Mouse (Mus musculus) liver, adult 2 months (tissue): ENCODE measurements around the gene Xlr3b. TPM values are rescaled to one million over a fixed set of nuclear protein-coding genes. Genes with fewer than 3 reads are reported as not detected.
"Not testable (repeated sequence)": the region's sequence is repeated elsewhere in the genome, so short reads cannot be mapped to it uniquely, and the experiment has no call there.

ENCODE experiments used
- DNase-seq: peaks from one replicate; pipeline ENCODE4 v3.0.0-alpha.2; 2011; ENCODE audit warnings: low read depth, low spot score; ENCODE audit errors: extremely low read depth
- H3K27ac ChIP-seq: fragments of 200-500 bp; replicated peaks from 2 replicates; pipeline ENCODE4 v1.5.1; 2012; ENCODE audit warnings: low read depth, mild to moderate bottlenecking, control low read depth, inconsistent platforms, low read length; ENCODE audit not compliant: insufficient read depth
- H3K27me3 ChIP-seq: fragments of 200-500 bp; 2 replicates; pipeline ENCODE4 v1.6.1; 2012; ENCODE audit warnings: mild to moderate bottlenecking, moderate library complexity, low read length, inconsistent platforms; ENCODE audit not compliant: control insufficient read depth, insufficient read depth
- H3K36me3 ChIP-seq: fragments of 200-500 bp; 2 replicates; pipeline ENCODE4 v1.6.1; 2012; ENCODE audit warnings: low read length, inconsistent platforms; ENCODE audit not compliant: control insufficient read depth, insufficient read depth
- H3K4me1 ChIP-seq: fragments of 200-500 bp; 2 replicates; pipeline ENCODE4 v1.6.1; 2011; ENCODE audit warnings: low read length; ENCODE audit not compliant: control insufficient read depth, insufficient read depth
- H3K4me3 ChIP-seq: fragments of 200-500 bp; 2 replicates; pipeline ENCODE4 v1.5.1; 2011; ENCODE audit warnings: low read depth, mild to moderate bottlenecking, control low read depth, low read length, moderate library complexity; ENCODE audit not compliant: insufficient read depth
- H3K79me2 ChIP-seq: fragments of 200-500 bp; 2 replicates; pipeline ENCODE4 v1.6.1; 2012; ENCODE audit warnings: inconsistent platforms, mild to moderate bottlenecking, low read length, moderate library complexity; ENCODE audit not compliant: control insufficient read depth, insufficient read depth
- H3K9ac ChIP-seq: fragments of 200-500 bp; 2 replicates; pipeline ENCODE4 v1.6.1; 2012; ENCODE audit warnings: low read depth, mild to moderate bottlenecking, control low read depth, inconsistent platforms, low read length
- CTCF ChIP-seq: fragments of 200-500 bp; IDR thresholded peaks from 2 replicates; pipeline ENCODE4 v1.5.1; 2011; ENCODE audit warnings: low read depth, low read length, control low read depth
- POLR2A ChIP-seq: fragments of 200-500 bp; IDR thresholded peaks from 2 replicates; pipeline ENCODE4 v1.6.1; 2011; ENCODE audit warnings: low read length, control low read depth; ENCODE audit not compliant: insufficient read depth; ENCODE audit errors: extremely low read depth
- WGBS: fragments of 180-500 bp; shearing (Covaris S2); methylation state at CpG from one replicate; pipeline ENCODE4 v1.1.7; 2018; 5-methylcytosine and 5-hydroxymethylcytosine counted together
- polyA plus RNA-seq: library from polyadenylated mRNA; depleted of rRNA; stranded (reverse); fragments of >200 nt; gene quantifications from 2 replicates; pipeline ENCODE4 v1.2.3, GENCODE M21; 2012; rRNA removed
- total RNA-seq: library from RNA; depleted of rRNA; stranded (reverse); fragments of >200 nt; gene quantifications from 2 replicates; pipeline ENCODE4 v1.2.3, GENCODE M21; 2014; rRNA removed

The Xlr3b gene
- total and polyA plus RNA-seq, 2 experiments = not detected

DNA sequence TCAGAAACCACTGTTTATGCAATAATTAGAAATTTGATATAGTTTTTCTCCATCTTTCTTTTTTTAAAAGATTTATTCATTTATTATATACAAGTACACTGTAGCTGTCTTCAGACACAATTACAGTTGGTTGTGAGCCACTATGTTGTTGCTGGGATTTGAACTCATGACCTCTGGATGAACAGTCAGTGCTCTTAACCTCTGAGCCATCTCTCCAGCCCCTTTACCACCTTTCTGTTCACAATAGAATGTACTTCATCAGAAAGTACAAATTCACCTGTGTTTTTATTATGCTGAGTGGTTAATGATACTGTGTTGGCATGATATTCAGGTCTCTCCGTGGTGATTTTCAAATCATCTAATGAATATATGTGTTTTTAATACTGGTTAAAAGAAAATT lies 33.4 kb downstream of the Xlr3b start:
- no peak for TF ChIP-seq POLR2A
- no peak for TF ChIP-seq CTCF
- Histone ChIP-seq H3K36me3 (no peaks in the 10 kb centered on the region), H3K4me3 (no peak overlapping the region), H3K9ac (no peak overlapping the region), H3K27me3 (no peaks in the 10 kb centered on the region), H3K79me2 (no peaks in the 10 kb centered on the region), H3K27ac (no peak overlapping the region), H3K4me1 (peaks cover 4% of the 10 kb centered on the region)
- DNase-seq = no peak
- 65% methylated on average over 1 of the region's 1 CpGs for WGBS

DNA sequence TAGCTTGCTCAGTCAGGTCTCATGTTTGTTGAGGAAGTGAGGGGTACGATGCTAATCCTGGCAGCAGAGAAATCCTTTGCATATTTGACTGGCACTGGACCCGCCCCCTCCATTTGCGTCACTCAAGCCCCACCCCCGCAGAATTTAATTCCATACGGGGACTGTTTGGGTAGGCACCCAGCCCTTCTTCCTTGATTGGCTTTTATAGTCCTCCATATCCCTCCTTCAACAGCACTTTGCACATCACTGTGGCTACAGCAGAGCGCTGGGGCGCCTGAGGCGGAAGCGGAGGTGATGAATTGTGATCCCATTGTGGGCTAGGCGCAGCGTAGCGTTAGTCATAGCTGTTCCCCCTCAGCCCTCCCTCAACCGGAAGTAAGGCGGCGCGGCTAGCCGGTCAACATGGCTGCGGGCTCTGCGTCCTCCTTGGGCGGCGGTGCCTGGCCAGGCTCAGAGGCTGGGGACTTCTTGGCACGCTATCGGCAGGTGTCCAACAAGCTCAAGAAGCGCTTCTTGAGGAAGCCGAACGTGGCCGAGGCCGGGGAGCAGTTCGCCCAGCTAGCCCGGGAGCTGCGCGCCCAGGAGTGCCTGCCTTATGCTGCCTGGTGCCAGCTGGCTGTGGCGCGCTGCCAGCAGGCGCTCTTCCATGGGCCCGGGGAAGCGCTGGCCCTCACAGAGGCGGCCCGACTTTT lies 36.1 kb downstream of the Xlr3b start, which contains the start of gene F8a:
TSS of gene F8a (plus strand) at position 378 of the 692 bp plus-strand sequence.
- H3K4me3 ChIP-seq = peak within 1 kb of the TSS; percentile 98
- TF ChIP-seq POLR2A (0 out of 2 replicates have a peak, but pooled peaks have one; percentile 61), CTCF (no peak)
- H3K27me3 ChIP-seq = no peaks in the 10 kb centered on the region
- H3K4me1 ChIP-seq = peaks cover 4% of the 10 kb centered on the region
- H3K36me3 ChIP-seq = no peaks in the 10 kb centered on the region
- peak within 1 kb of the TSS; percentile 97 for H3K9ac ChIP-seq
- WGBS = 1% methylated on average over 28 of the region's 39 CpGs
- DNase-seq = peak; percentile 66
- peak within 1 kb of the TSS; percentile 96 for H3K27ac ChIP-seq
- H3K79me2 ChIP-seq = no peaks in the 10 kb centered on the region

DNA sequence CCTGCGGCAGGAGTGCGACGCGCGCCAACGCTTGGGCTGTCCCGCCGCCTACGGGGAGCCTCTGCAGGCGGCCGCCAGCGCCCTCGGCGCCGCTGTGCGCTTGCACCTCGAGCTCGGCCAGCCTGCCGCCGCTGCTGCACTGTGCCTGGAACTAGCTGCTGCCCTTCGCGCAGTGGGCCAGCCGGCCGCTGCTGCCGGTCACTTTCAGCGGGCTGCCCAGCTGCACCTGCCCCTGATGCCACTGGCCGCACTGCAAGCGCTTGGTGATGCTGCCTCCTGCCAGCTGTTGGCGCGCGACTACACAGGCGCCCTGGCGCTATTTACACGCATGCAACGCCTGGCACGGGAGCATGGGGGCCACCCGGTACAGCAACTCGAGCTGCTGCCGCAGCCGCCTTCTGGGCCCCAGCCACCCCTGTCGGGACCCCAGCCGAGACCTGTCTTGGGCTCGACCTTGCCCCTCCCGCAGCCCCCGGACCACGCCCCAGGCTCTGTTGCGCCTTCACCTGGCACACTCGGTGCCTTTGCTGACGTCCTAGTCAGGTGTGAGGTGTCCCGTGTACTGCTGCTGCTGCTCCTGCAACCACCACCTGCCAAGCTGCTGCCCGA lies 36.7 kb downstream of the Xlr3b start:
- Histone ChIP-seq H3K9ac (peak overlapping the region; percentile 97), H3K79me2 (no peaks in the 10 kb centered on the region), H3K27ac (peak overlapping the region; percentile 96), H3K4me3 (peak overlapping the region; percentile 98), H3K27me3 (no peaks in the 10 kb centered on the region), H3K4me1 (peaks cover 4% of the 10 kb centered on the region), H3K36me3 (no peaks in the 10 kb centered on the region)
- under 1% methylated on average over 38 of the region's 51 CpGs for WGBS
- TF ChIP-seq POLR2A (no peak), CTCF (no peak)
- DNase-seq = peak; percentile 51

DNA sequence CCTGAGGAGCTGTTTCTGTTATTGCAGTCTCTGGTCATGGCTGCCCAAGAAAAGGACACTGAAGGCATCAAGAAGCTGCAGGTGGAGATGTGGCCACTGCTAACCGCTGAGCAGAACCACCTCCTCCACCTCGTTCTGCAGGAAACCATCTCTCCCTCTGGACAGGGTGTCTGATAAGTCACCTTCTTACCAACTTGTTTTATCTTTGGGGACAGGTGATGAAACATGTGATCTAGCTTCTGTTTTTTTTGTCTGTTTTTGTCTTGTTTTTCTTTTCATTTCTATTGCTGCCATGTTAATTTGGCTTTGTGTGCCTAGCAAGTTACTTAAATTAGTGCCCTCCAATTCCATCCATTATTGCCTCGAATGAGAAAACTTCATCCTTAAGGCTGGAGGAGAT lies 37.3 kb downstream of the Xlr3b start:
- no peak for DNase-seq
- Histone ChIP-seq H3K4me3 (peak overlapping the region; percentile 98; the same call in 1 of the 2 replicates), H3K27me3 (no peaks in the 10 kb centered on the region), H3K9ac (peak overlapping the region; percentile 97), H3K27ac (peak overlapping the region; percentile 96; the same call in 1 of the 2 replicates), H3K4me1 (peaks cover 4% of the 10 kb centered on the region), H3K36me3 (no peaks in the 10 kb centered on the region), H3K79me2 (no peaks in the 10 kb centered on the region)
- TF ChIP-seq POLR2A (no peak), CTCF (no peak)
- WGBS = 27% methylated on average over 3 of the region's 3 CpGs

DNA sequence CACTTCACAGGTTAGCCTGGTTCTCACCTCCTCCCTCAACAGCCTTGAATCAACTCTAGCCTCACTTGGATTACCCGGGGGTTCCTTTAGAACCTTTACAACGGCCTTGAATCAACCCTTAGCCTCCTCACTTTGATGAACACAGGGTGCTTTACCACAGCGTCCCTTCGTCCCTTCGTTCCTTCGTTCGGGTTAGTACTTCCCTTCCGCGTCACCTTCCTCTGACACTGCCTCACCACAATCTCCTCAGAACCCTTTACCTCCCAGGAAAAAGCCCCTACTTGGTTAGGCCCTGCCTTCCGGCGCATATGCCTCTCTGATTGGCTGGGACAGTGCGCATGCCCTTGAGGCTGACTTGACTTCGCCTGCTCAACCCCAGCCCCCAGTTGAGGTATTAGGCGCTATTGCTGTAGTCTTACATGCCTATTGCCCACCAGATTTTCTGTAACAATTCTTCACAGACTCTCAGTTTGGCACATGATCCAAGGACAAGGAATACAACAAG lies 50.9 kb downstream of the Xlr3b start, which contains the start of gene Xlr4c:
TSS of gene Xlr4c (minus strand) at position 310 of the 505 bp plus-strand sequence.
- H3K36me3 ChIP-seq, H3K79me2 ChIP-seq, H3K4me3 ChIP-seq, H3K27me3 ChIP-seq, H3K27ac ChIP-seq, H3K4me1 ChIP-seq, DNase-seq, H3K9ac ChIP-seq: not testable (repeated sequence)
- 81% methylated on average over 14 of the region's 14 CpGs for WGBS

Other genes starting within 250 kb of the Xlr3b start
- 0.13 and 0.18 TPM in 2 replicates for gene Zfp185, start 204.9 kb upstream of the Xlr3b start, total RNA-seq
- 0.07 and 0.15 TPM in 2 replicates for gene Zfp185, start 204.9 kb upstream of the Xlr3b start, polyA plus RNA-seq
- not detected in 2 replicates for gene Pnma5, start 155.1 kb upstream of the Xlr3b start, total RNA-seq
- gene Pnma5, start 155.1 kb upstream of the Xlr3b start, polyA plus RNA-seq = not detected in 2 replicates
- not detected in 2 replicates for gene Pnma3, start 127.4 kb upstream of the Xlr3b start, total RNA-seq
- not detected in 2 replicates for gene Pnma3, start 127.4 kb upstream of the Xlr3b start, polyA plus RNA-seq
- 0.37 and 1.1 TPM in 2 replicates for gene Xlr4a, start 109.7 kb upstream of the Xlr3b start, total RNA-seq
- gene Xlr4a, start 109.7 kb upstream of the Xlr3b start, polyA plus RNA-seq = not detected in 2 replicates
- 5.8 and 8.3 TPM in 2 replicates for gene Xlr3a, start 95.1 kb upstream of the Xlr3b start, total RNA-seq
- 1.4 TPM in 1 of 2 replicates, not detected in the other for gene Xlr3a, start 95.1 kb upstream of the Xlr3b start, polyA plus RNA-seq
- 0.13 TPM in 1 of 2 replicates, not detected in the other for gene Gm14685, start 75.2 kb upstream of the Xlr3b start, total RNA-seq
- gene Gm14685, start 75.2 kb upstream of the Xlr3b start, polyA plus RNA-seq = not detected in 2 replicates
- not detected in 2 replicates for gene Xlr5b, start 43.4 kb upstream of the Xlr3b start, total RNA-seq
- not detected in 2 replicates for gene Xlr5b, start 43.4 kb upstream of the Xlr3b start, polyA plus RNA-seq
- gene DXBay18, start 42.8 kb upstream of the Xlr3b start, total RNA-seq = not detected in 2 replicates
- gene DXBay18, start 42.8 kb upstream of the Xlr3b start, polyA plus RNA-seq = not detected in 2 replicates
- not detected in 2 replicates for gene Spin2d, start 15.2 kb upstream of the Xlr3b start, total RNA-seq
- gene Spin2d, start 15.2 kb upstream of the Xlr3b start, polyA plus RNA-seq = not detected in 2 replicates
- gene Xlr4b, start 22.1 kb downstream of the Xlr3b start, total RNA-seq = 0.27 TPM in 1 of 2 replicates, not detected in the other
- 0.07 TPM in 1 of 2 replicates, not detected in the other for gene Xlr4b, start 22.1 kb downstream of the Xlr3b start, polyA plus RNA-seq
- 3.2 and 3.6 TPM in 2 replicates for gene F8a, start 36.1 kb downstream of the Xlr3b start, total RNA-seq
- 7.1 and 8.0 TPM in 2 replicates for gene F8a, start 36.1 kb downstream of the Xlr3b start, polyA plus RNA-seq
- gene Xlr4c, start 50.9 kb downstream of the Xlr3b start, total RNA-seq = 0.28 and 0.40 TPM in 2 replicates
- not detected in 2 replicates for gene Xlr4c, start 50.9 kb downstream of the Xlr3b start, polyA plus RNA-seq
- not detected in 2 replicates for gene Xlr3c, start 73.2 kb downstream of the Xlr3b start, total RNA-seq
- gene Xlr3c, start 73.2 kb downstream of the Xlr3b start, polyA plus RNA-seq = not detected in 2 replicates
- not detected in 2 replicates for gene Xlr5a, start 100.8 kb downstream of the Xlr3b start, total RNA-seq
- not detected in 2 replicates for gene Xlr5a, start 100.8 kb downstream of the Xlr3b start, polyA plus RNA-seq
- gene Xlr5c, start 100.8 kb downstream of the Xlr3b start, total RNA-seq = not detected in 2 replicates
- not detected in 2 replicates for gene Xlr5c, start 100.8 kb downstream of the Xlr3b start, polyA plus RNA-seq
- not detected in 2 replicates for gene Gm45015, start 144.6 kb downstream of the Xlr3b start, total RNA-seq
- gene Gm45015, start 144.6 kb downstream of the Xlr3b start, polyA plus RNA-seq = not detected in 2 replicates
- 7.3 and 12.6 TPM in 2 replicates for gene Zfp275, start 150.4 kb downstream of the Xlr3b start, total RNA-seq
- gene Zfp275, start 150.4 kb downstream of the Xlr3b start, polyA plus RNA-seq = 3.7 and 5.7 TPM in 2 replicates
- not detected in 2 replicates for gene Gm18336, start 206.5 kb downstream of the Xlr3b start, total RNA-seq
- not detected in 2 replicates for gene Gm18336, start 206.5 kb downstream of the Xlr3b start, polyA plus RNA-seq
- not detected in 2 replicates for gene Zfp92, start 218.9 kb downstream of the Xlr3b start, total RNA-seq
- gene Zfp92, start 218.9 kb downstream of the Xlr3b start, polyA plus RNA-seq = not detected in 2 replicates
- not detected in 2 replicates for gene Trex2, start 243.1 kb downstream of the Xlr3b start, total RNA-seq
- gene Trex2, start 243.1 kb downstream of the Xlr3b start, polyA plus RNA-seq = not detected in 2 replicates